Mouse (Mus musculus) forebrain, postnatal 0 days (tissue): Measurements from ENCODE around the gene Iqschfp. TPM values are rescaled to one million over a fixed set of nuclear protein-coding genes. Genes with fewer than 3 reads are reported as not detected.

ENCODE experiments used
- ATAC-seq: fragments of 200-750 bp; cut with Nextera tagmentation; 2 replicates; pipeline ENCODE4 v1.8.0; 2017; ENCODE audit warnings: mild to moderate bottlenecking, moderate library complexity
- DNase-seq: peaks from one replicate; pipeline ENCODE4 v3.0.0-alpha.2; 2015
- H3K27ac ChIP-seq: fragments of 300-500 bp; sonication (generic); 2 replicates; pipeline ENCODE4 v1.5.1; 2014; ENCODE audit warnings: low read depth, mild to moderate bottlenecking, antibody characterized with exemption, low read length, moderate library complexity, mixed read lengths
- H3K27me3 ChIP-seq: fragments of 300-500 bp; sonication (generic); 2 replicates; pipeline ENCODE4 v1.6.1; 2014; ENCODE audit warnings: mild to moderate bottlenecking, low read length, mixed read lengths; ENCODE audit not compliant: insufficient read depth
- H3K36me3 ChIP-seq: fragments of 300-500 bp; sonication (generic); 2 replicates; pipeline ENCODE4 v1.6.1; 2014; ENCODE audit warnings: mild to moderate bottlenecking, moderate library complexity; ENCODE audit not compliant: insufficient read depth
- H3K4me1 ChIP-seq: fragments of 300-500 bp; sonication (generic); 2 replicates; pipeline ENCODE4 v1.6.1; 2014; ENCODE audit warnings: antibody characterized with exemption; ENCODE audit not compliant: insufficient read depth
- H3K4me2 ChIP-seq: fragments of 300-500 bp; sonication (generic); 2 replicates; pipeline ENCODE4 v1.6.1; 2014; ENCODE audit warnings: low read depth, mild to moderate bottlenecking, moderate library complexity
- H3K4me3 ChIP-seq: fragments of 300-500 bp; sonication (generic); 2 replicates; pipeline ENCODE4 v1.5.1; 2014; ENCODE audit warnings: low read depth, low read length, mixed read lengths
- H3K9ac ChIP-seq: fragments of 300-500 bp; sonication (generic); 2 replicates; pipeline ENCODE4 v1.6.1; 2014; ENCODE audit warnings: mild to moderate bottlenecking
- H3K9me3 ChIP-seq: fragments of 300-500 bp; sonication (generic); 2 replicates; pipeline ENCODE4 v1.6.1; 2016; ENCODE audit warnings: low read length
- CTCF ChIP-seq: sonication (generic); IDR thresholded peaks from 2 replicates; pipeline ENCODE4 v1.5.1; 2016; ENCODE audit warnings: antibody characterized with exemption, control low read depth, low read depth
- WGBS: fragments of 180-500 bp; shearing (Covaris S2); extraction: QIAGEN DNeasy Blood & Tissue Kit; methylation state at CpG from one replicate; pipeline ENCODE4 v1.1.7; 2014; 5-methylcytosine and 5-hydroxymethylcytosine counted together
- polyA plus RNA-seq: library from polyadenylated mRNA; unstranded; fragments of >200 nt; fragmentation: Nextera tagmentation; extraction: Ambion mirVana; gene quantifications from 2 replicates; pipeline ENCODE4 v1.2.1, GENCODE M21; 2015
- total RNA-seq: library from RNA; depleted of rRNA; stranded (reverse); fragments of >200 nt; gene quantifications from 2 replicates; pipeline ENCODE4 v1.2.3, GENCODE M21; 2014

Gene Iqschfp
- total and polyA plus RNA-seq, 2 experiments from 2014 or later = 6.6 to 8.8 TPM

DNA sequence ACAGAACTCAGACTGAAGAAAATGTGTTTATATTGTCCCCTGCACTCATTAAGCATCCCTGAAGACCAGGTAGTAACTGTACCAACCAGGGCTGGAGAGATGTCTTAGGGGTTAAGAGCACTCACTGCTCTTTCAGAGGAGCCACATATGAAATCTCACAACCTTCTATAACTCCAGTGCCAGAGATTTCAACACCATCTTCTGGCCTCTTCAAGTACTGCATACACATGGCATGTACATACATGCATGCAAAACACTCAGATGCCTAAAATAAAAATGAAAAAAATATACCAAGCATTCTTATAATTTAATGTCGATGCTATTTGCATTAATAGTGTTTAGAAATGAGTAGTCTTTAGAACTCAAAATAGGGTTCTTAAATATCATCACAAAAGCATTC, 88.0 kb downstream of the Iqschfp start:
- 0 out of 2 replicates have a peak, but pooled peaks cover 1% of the 10 kb centered on the region for H3K4me1 ChIP-seq
- no peaks in the 10 kb centered on the region for H3K27me3 ChIP-seq
- H3K36me3 ChIP-seq = no peaks in the 10 kb centered on the region
- ATAC-seq (no peak), DNase-seq (no peak)
- no peak overlapping the region for H3K27ac ChIP-seq
- no peaks in the 10 kb centered on the region for H3K9me3 ChIP-seq
- TF ChIP-seq CTCF = no peak; the same call in 1 of the 2 replicates
- no peak overlapping the region for H3K4me2 ChIP-seq
- WGBS = 86% methylated on average over 1 of the region's 1 CpGs
- no peak overlapping the region for H3K9ac ChIP-seq
- H3K4me3 ChIP-seq = no peak overlapping the region

DNA sequence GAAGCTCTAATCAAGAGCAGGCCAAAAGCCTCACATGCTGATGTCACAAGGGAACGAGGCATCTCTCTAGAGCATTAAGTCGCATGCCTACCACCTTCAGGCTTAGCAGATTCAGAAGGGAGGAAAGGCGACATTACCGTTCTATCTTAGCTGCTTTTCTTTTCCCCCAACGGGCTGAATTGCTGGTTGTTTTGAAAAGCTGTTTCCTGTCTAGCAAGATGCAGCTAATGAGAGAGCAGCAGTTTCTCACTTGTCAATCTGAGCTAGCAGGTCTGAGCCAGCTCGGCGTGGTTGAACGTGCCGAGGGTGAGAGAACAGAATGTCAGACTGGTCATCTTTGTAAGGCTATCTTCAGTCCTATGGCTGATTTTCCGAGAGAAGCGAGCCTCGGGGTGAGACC, 91.3 kb downstream of the Iqschfp start:
- Histone ChIP-seq H3K27ac (no peak overlapping the region), H3K4me1 (no peaks in the 10 kb centered on the region), H3K4me2 (no peak overlapping the region), H3K27me3 (no peaks in the 10 kb centered on the region), H3K9ac (no peak overlapping the region), H3K9me3 (no peaks in the 10 kb centered on the region), H3K4me3 (no peak overlapping the region), H3K36me3 (no peaks in the 10 kb centered on the region)
- ATAC-seq = peak; percentile 86
- peak; percentile 55 for DNase-seq
- 28% methylated on average over 12 of the region's 12 CpGs for WGBS
- TF ChIP-seq CTCF = no peak

DNA sequence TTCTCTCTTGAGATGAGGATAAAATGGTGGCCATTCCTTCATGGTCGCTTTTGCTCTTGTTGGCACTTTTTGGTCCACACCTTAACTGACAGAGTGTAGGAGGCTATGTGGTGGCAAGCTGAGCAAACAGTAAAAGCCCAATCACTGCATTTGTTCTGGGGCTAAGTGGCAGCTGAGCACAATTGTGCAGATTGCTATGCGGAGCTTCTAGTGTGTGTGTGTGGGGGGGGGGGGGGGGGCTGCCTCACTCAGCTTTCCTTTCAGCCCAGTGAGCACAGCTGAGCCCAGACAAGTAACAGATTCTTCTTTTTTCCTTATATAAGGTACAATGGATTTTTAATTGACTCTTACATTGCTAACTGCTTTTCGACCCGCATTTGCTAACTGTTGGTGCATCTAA, 110.4 kb downstream of the Iqschfp start:
- peak; percentile 86 for ATAC-seq
- DNase-seq = peak; percentile 20
- Histone ChIP-seq H3K27me3 (no peaks in the 10 kb centered on the region), H3K9me3 (no peaks in the 10 kb centered on the region), H3K36me3 (no peaks in the 10 kb centered on the region), H3K4me1 (no peaks in the 10 kb centered on the region), H3K4me3 (no peak overlapping the region), H3K9ac (no peak overlapping the region), H3K27ac (no peak overlapping the region; the same call in 1 of the 2 replicates), H3K4me2 (no peak overlapping the region)
- 48% methylated on average over 4 of the region's 4 CpGs for WGBS
- TF ChIP-seq CTCF = no peak

DNA sequence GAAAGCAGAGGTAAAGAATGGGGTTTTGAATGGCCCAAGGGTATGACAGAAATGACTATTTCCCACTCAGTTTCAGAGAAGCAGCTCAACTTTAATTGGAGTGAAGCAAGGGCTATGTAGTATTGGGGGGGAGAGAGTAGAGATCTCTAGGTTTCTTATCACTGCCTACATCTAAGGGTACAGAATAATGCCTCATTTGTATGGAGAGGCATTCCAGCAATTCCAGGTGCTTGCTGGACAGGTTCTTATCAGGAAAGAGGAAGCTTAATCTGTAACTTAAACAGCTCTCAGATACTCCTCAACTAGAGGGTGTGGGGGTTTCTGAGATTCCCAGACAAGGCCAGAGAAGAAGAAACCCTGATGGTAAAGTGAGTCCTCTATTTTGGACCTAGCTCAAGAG, 120.3 kb downstream of the Iqschfp start:
- DNase-seq = no peak
- H3K4me2 ChIP-seq = no peak overlapping the region
- H3K36me3 ChIP-seq = no peaks in the 10 kb centered on the region
- no peak for ATAC-seq
- H3K9me3 ChIP-seq = no peaks in the 10 kb centered on the region
- no peaks in the 10 kb centered on the region for H3K27me3 ChIP-seq
- H3K9ac ChIP-seq = no peak overlapping the region
- no peaks in the 10 kb centered on the region for H3K4me1 ChIP-seq
- TF ChIP-seq CTCF = no peak
- H3K4me3 ChIP-seq = no peak overlapping the region
- no peak overlapping the region for H3K27ac ChIP-seq

DNA sequence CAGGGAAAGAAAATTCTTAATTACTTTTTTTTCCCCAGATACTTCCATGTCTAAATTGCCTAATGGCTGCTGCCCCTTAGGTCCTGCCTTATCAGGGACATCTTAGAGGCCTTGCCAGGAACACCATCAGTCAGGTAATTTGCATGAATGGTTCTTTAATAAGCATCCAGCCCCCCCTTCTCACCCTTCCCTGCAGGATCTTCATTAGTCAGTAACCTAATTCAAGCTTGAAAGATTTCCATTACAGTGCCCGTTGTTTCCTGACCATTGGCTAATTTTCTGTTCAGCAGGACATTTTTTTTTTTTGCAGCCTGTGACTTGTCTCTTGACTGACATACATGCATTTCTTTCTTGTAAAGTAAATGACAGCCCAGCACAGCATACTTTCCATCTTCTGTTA, 123.8 kb downstream of the Iqschfp start:
- ATAC-seq = no peak
- TF ChIP-seq CTCF = no peak
- H3K9ac ChIP-seq = no peak overlapping the region
- H3K4me3 ChIP-seq = no peak overlapping the region
- H3K27me3 ChIP-seq = no peaks in the 10 kb centered on the region
- H3K9me3 ChIP-seq = no peaks in the 10 kb centered on the region
- 8% methylated on average over 1 of the region's 1 CpGs for WGBS
- no peaks in the 10 kb centered on the region for H3K4me1 ChIP-seq
- H3K27ac ChIP-seq = no peak overlapping the region
- DNase-seq = no peak
- no peaks in the 10 kb centered on the region for H3K36me3 ChIP-seq
- no peak overlapping the region for H3K4me2 ChIP-seq

DNA sequence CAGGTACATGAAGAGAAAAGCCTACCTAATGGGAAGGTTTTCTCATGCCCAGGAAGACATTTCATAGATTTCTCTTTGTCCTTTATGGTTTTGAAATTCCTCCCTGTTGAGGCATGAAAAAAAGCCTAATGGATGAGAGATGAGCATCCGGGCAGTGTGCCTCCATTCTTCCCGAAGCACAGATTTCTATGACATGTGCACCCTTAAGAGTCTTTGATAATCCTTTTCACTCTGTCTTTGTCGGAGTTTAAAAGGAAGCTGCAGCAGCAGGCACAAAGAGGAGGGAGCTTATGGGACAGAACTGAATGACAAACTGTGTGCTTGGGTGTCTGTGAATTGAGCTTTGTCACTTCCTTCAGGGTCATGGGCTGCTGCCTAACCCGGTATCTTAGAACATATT, 127.4 kb downstream of the Iqschfp start:
- no peak for TF ChIP-seq CTCF
- H3K4me3 ChIP-seq = no peak overlapping the region
- no peaks in the 10 kb centered on the region for H3K9me3 ChIP-seq
- no peak overlapping the region for H3K9ac ChIP-seq
- whole genome bisulfite sequencing = 32% methylated on average over 4 of the region's 4 CpGs
- no peak for DNase-seq
- no peak overlapping the region for H3K4me2 ChIP-seq
- no peaks in the 10 kb centered on the region for H3K4me1 ChIP-seq
- no peaks in the 10 kb centered on the region for H3K36me3 ChIP-seq
- no peak for ATAC-seq
- no peak overlapping the region for H3K27ac ChIP-seq
- no peaks in the 10 kb centered on the region for H3K27me3 ChIP-seq

DNA sequence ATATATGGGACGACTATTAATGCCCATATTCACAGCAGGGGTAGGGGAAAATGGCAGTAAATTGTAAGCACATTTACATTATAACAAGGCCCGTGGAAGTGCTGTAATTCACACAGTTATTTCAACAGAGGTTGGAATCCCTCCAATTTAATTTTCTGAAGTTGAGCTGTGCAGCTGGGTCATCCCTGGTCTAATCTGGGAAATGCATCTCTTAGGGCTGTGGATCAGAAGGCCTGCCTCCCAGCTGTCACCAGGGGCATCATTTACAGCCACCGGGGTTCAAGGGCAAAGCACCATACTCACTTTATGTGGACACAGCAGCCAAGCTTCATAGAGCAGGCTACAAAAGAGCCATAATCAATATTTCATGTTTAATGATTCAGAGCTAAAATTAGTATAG, 144.1 kb downstream of the Iqschfp start:
- Histone ChIP-seq H3K27ac (no peak overlapping the region), H3K27me3 (no peaks in the 10 kb centered on the region), H3K4me2 (no peak overlapping the region), H3K9ac (no peak overlapping the region), H3K4me3 (no peak overlapping the region), H3K4me1 (no peaks in the 10 kb centered on the region), H3K9me3 (no peaks in the 10 kb centered on the region), H3K36me3 (no peaks in the 10 kb centered on the region)
- ATAC-seq (no peak), DNase-seq (no peak)
- 31% methylated on average over 3 of the region's 3 CpGs for WGBS
- TF ChIP-seq CTCF = no peak

DNA sequence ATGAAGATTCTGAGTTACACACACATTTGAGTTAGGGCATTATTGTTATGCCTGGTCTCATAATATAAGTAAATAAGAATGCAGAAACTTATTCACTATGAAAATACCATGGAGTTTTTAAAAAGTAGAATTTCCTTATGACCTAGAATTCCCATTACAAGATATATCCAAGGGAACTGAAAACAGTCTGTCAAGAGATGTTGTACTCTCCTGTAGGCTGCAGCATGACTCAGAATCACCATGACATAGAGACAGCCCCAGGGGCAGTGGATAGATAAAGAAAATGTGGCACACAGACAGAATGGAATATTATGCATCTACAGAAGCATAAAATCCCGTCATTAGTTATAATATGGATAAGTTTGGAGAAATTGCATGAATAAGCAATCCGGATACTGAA, 150.9 kb downstream of the Iqschfp start:
- H3K36me3 ChIP-seq = no peaks in the 10 kb centered on the region
- no peaks in the 10 kb centered on the region for H3K9me3 ChIP-seq
- DNase-seq (no peak), ATAC-seq (no peak)
- TF ChIP-seq CTCF = no peak
- no peaks in the 10 kb centered on the region for H3K27me3 ChIP-seq
- no peak overlapping the region for H3K9ac ChIP-seq
- H3K4me1 ChIP-seq = 0 out of 2 replicates have a peak, but pooled peaks cover 3% of the 10 kb centered on the region
- WGBS = 86% methylated on average over 2 of the region's 2 CpGs
- H3K4me3 ChIP-seq = no peak overlapping the region
- no peak overlapping the region for H3K27ac ChIP-seq
- H3K4me2 ChIP-seq = no peak overlapping the region
